Mouse (Mus musculus) right cerebral cortex, adult 2 months (tissue): Measurements from ENCODE around the gene Rybp.

Experiments
- DNase-seq, 2 experiments: peaks; one replicate each; pipeline ENCODE4 v3.0.0; 2021 to 2022; ENCODE audit warnings: low spot score in 2 of 2

Gene Rybp

DNA sequence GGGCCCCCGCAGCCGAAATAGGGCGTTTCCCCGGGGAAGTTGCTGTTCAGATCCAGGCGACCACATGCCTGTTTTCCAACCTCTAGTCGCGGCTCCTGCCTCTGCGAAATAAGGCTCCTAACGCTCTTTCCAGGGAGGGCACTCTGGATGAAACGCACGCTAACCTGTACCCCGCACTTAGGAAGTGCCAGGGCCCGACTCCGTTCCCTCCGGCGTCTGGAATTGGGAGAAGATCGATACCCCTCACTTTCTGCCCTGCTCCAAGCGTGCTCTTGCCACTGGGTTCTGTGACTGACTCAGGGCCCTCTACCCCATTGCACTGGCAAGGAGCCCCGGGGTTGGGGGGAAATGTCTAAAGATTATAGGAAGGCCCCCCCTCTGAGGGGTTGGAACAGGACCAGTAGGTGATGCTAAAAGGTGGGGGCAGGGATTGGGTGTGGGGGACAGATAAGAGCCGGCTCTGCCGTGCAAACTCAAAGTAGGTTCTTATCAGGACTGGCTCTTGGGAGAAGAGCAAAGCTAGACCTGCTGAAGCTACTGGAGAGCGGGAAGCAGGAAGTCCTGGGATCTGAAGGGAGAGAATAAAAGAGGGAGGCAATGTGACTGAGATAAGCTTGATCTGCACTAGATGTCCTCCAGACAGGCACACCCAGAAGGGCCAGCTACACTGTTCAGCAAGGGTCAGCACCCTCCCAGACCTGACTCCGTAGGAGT is 888 bp upstream of the Rybp start:
- peak in 1 of 2 experiments; percentile 16 for DNase-seq

DNA sequence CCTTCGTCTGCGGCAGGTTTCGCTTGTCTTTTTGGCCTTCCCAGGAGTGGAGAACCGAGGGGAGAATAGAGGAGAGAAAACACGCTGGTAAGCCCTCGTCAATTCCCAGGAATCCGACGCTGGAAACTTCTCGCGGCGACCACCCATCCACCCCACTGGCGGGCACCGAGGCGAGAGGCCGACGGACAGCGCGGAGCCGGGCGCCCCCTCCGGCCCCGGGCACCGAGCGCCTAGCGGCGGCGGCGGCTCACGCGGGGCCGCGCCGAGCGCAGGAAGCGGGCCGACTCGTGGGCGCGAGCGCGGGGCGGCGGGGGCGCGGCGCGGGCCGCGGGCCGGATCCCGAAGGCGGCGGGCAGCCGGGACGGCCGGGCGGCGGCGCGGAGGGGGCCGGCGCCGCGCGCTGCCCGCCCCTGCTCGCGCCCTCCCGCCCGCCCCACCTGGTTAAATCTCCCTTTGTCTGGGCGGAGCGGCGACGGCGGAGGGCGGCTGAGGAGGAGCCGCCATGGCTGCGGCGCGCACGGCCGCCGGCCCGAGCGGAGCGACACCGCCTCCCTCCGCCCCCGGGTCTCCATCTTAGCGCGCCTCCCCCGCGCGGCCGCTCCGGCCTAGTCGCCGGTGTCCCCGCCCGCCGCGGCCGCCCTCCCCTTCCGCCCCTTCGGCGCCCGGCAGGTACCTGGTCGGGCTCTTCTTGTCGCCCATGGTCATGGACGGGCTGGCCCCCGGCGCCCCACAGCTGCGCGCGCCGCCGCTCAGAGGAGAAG is 532 bp downstream of the Rybp start:
- DNase-seq: peak; percentile 46 to 57

DNA sequence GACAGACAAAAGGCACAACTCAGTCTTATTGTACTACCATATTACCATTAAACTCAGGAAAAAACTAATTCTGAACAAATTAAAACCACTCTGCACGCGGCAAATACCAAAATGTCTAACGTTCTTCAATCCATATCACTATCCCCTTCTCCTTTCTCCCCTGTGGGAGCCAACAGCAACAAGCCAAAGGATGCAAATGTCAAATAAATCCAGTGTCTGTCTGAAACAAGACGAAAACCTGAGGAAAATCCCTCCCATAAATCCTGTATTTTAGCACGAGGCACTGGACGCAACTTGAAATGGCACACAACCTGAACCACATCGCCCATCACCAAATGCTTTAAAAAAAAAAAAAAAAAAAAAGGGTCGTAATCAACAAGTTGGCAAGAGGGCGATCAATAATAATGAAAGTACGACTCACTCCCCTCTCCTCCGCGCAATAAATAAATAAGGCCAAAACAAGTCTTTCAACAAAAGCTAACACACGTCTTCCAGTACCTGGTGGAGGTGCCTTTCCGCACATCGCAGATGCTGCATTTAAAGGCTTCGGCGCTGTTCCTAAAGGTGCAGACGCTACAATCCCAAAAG is 1.2 kb downstream of the Rybp start:
- no peak for DNase-seq

DNA sequence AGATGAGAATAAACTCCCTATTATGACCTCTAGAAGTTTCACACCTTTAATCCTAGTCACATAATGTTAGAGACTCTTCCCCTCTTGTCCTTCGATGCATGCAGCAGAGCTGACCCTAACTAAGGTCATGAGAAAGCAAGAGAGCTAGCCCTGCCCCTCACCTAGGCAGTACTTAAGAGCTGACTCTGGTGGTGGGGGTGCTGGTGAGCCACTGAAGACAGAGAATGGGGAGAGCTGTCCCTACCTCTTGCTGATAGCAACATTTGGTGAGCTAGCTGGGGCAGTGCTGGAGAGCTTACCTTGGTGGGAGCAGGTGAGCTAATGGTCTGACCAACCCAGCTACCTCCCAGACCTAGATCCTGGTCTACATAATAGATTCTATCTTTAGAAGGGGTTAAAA is 8.4 kb downstream of the Rybp start:
- DNase-seq: no peak

DNA sequence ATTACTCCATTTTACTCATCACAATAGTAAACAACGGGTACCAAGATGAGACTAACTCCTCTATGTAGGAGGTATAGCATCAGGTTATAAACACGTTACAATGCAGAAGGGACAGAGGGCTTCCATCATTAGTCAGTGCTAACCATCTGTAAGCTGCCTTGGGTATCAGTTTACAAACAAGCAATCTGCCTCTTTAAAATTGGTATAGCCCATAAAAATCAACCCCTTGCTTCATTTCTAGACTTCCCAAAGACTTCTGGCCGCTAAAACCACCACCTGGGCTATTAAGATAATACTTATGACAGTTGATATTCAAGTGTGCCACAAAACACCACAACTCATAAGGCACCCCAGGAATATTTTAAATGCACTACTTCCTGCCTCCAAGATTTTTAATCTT is 10.9 kb downstream of the Rybp start:
- DNase-seq: no peak

DNA sequence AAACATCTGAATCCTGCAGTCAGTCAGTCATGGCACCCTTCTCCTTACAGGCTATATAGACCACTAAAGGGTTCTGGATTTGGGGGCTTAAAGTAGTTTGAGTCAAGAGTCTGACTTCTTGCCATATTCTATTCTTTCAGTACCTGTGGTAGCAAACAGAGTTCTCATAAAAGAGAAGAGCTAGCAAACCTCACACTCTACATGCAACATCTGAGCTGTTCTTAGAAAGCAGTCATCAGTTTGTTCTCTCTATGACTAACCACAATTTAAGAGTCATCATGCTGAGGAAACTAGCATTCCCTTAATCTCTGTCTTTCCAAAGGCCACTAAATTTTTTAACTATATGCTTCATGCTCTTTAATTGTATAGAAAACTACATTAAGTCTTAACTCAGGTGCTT is 11.6 kb downstream of the Rybp start:
- DNase-seq: no peak

DNA sequence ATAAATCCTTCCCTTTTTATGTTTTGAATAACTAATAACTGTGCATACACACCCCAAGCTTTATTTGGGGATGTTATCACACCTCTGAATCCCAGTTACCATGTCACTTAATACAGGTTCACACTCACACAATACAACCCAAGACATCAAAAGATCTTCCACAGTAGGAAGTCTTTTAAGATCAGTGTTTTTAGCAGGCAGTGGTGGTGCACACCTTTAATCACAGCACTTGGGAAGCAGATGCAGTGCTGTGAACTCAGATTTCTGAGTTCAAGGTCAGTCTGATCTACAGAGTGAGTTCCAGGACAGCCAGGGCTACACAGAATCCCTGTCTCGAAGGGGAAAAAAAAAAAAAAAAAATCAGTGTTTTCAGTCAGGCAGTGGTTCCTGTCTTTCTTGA is 13.7 kb downstream of the Rybp start:
- no peak for DNase-seq

DNA sequence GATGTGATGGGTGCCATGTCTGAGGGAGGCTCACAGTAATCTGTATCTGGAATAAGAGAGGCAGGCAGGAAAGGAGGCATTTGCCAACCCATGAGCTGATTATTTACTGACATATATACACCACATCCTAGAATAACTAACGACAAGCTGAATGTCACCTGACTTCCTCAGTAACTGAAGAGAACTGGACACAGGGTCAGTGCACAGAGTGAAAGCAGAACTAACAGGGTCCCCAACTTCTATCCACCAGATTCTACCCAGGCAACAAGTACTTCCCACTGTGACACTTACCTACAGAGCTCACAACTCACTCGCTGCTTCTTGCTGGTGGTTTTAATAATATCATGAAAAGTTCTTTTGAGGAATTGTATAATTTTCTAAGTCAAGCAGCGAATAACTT is 15.3 kb downstream of the Rybp start:
- no peak for DNase-seq

DNA sequence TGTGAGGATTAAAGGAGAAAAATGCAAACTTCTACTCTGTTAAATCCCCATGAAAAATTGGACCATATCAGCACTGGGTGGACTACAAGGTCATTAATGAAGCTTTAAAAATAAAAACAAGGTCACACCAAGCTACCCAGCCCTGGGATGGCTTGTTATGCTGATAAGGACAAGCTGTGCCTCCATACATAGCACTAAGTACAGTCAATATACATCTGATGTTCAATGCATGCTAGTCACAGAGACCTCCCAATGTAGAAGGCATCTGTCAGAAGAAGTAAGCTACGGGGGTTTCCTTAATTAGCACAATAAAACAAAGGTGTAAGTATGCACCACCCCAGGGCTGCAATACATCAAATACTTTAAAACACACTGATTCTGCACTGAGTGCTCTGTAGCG is 16.5 kb downstream of the Rybp start:
- DNase-seq: no peak

DNA sequence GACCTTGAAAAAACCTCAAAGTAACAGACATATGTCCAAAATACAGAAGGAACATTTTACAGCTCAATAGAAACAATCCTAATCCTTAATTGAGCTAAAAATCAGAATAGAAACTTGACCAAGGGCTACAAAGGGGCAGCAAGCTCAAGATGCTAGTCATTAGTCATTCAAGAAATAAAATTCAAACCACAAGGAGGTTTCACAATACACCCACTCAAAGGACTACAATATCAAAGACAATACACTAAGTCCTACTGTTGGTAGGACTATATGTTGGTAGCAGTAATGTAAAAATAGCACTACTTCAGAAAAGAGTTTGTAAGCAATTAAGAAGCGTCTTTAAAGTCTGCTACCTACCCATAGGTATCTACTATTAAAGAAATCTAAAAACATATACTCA is 27.7 kb downstream of the Rybp start:
- no peak for DNase-seq

DNA sequence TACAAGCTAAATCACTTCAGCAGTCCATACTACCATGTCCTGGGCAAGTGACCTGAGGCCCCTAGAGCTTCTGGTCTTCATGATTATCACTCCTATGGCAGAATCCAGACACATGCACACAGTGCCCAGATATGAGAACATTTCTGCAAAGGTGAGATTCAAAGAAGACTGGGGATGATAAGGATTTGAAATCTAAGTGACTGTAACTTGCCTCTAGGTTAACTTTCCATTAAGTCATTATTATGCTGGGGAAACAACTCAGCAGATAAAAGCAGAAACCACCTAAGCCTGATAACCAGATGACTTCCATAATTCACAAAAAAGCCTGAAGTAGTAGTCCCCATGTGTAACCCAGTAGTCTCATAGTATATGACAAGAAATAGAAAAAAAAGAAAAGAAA is 29.0 kb downstream of the Rybp start:
- no peak for DNase-seq

DNA sequence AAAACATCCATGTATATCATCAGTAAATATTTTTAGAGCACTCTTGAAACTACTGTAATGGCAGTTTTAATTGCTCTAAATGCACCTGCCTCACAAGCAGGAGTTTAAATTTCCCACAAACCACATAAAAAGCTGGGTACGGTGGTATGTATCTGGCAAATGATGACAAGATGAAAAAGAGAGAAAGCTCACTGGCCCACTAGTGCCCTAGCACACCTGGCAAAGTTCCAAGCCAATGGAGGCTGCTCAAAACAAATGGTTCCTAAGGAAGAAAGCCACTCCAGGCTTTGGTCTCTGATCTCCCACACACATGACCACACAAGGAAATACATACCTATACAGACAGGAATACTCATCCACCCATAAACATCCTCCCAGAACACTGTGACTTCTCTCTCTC is 31.9 kb downstream of the Rybp start:
- no peak for DNase-seq

DNA sequence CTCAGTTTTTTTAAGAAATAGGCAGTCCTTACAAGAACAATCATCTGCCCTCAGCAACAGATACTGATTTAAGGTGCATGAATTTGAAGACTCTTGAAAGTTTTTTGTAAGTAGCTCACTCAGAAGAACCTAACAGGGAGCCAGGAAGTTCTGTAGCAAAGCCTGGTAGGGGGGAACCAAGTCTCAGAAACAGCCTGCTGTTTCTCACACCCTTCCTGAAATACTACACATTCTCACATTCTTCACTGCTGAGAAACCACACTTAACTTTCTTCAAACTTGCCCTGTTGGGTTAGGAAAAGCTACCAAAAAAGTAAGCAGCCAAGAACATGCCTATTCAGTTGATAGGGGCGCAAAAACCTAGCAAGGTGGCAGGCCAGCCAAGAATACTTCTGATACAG is 32.6 kb downstream of the Rybp start:
- no peak for DNase-seq

DNA sequence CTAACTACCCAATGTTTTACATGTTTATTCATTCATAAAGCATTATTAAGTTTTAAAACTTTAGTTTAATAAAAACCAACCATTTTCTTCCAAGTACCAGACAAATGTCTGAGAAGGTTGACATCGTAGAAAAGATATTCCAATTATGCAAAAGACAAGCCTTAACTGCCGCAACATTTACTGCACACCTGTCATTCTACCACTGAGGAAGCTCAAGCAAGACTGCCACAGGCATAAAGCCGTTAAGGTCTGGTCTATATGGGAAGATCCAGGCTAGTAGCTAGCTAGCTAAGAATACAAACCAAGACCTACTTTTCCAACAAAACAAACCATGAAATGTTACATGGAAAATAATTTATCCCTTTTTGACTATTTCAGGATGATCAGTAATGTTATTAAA is 42.8 kb downstream of the Rybp start:
- no peak for DNase-seq

DNA sequence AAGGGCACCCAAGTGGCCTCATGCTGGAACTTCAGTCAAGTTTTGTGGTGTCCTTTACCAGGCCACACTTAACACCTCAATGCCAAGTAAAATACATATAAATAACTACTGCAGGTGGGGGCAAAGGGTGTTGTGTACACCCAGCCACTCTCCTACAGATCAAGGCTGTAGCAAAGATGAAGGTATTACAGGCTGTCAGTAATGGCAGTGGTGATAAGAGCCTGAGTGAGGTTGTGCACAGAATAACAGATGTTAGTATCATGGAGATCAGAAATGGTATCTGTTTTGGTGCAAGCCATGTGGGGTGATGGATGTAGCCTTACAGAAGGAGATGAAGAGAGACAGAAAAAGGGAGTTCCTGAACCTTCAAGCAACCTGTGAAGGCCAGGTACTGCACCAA is 52.2 kb downstream of the Rybp start:
- no peak for DNase-seq

DNA sequence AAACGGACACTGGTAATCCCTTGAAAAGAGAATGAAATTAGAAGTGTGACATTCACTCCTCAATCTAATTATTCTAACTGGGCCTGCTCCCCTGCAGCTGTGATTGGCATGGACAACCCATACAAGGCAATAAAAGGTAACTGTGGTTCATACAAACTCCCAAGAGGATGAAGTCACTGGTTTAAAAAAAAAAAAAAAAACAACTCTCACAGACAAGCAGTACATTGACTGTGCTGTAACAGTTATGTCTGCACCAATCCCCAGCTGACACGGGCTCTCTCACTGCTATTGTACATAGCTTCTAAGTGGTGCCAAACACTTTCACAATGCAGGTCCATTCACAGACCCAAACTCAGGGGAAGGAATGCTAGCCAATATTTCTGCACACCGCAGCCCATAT is 53.8 kb downstream of the Rybp start:
- DNase-seq: no peak

DNA sequence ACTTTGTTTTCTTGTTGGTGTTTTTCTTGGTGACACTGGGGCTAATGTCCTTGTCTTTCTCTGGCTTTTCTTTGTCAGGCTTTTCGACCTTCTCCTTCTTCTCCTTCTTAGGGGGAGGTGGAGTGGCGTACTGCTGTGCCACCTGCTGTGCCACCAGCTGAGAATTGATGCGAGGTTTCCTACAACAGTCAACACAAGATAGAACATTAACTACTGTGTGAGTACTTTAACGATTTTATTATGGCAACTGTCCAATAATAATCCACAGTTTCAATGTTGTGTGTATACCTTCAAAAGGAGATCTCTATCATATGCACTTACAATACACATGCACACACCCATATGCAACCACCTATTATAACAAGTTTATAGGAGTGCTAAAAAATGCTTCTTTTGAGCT is 54.2 kb downstream of the Rybp start:
- DNase-seq: no peak

DNA sequence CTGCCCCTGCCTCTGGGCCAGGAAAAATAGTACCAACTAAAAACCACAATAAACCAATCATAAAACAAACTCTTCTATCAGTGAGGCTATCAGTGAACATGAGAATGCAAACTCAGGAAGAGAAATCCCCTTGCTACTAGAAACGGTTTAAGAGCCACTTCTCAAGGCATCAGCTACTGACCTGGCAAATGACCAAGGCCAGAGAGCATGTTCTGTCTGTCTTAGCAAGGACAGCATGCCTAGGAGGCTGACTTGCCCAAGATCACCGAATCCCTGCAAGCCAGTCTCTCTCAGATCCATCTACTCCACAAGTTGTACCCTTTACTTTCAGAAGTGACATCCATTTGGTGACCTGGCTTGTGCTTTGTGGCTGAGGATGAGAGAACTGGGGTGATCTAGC is 61.1 kb downstream of the Rybp start:
- DNase-seq: no peak

DNA sequence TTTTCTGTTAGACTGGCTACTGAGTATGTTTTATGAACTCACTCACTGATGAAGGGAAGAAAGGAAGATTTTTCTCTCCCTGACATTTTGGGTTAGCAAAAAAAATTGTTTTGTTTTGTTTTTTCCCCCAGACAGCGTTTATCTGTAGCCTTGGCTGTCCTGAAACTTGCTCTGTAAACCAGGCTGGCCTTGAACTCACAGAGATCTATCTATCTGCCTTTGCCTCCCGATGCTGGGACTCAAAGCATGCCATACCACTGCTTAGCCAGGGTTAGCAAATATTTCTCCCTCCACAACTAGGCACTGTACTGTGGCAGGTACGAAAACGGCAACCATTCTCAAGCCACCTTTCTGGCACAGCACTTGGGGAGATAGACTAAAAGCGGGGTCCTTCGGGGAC is 63.4 kb downstream of the Rybp start:
- no peak for DNase-seq

DNA sequence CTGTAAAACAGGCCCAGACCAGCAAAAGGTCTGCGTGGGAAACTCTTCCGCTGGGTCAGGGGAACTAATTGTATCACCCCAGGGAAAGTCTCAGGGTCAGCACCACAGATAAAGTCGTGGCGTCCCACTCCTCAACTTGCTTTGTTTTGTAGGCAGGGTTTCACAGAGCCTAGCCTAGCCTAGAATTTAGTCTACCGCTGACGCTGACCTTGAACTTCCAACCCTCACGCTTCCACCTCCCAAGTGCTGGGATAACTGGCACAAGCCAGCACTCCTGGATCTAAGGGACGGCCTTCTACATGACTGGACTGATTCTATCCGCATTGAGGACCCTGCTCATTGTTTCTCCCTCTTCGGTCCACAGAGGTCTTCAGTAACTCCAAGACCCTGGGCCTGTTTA is 63.9 kb downstream of the Rybp start:
- DNase-seq: no peak

DNA sequence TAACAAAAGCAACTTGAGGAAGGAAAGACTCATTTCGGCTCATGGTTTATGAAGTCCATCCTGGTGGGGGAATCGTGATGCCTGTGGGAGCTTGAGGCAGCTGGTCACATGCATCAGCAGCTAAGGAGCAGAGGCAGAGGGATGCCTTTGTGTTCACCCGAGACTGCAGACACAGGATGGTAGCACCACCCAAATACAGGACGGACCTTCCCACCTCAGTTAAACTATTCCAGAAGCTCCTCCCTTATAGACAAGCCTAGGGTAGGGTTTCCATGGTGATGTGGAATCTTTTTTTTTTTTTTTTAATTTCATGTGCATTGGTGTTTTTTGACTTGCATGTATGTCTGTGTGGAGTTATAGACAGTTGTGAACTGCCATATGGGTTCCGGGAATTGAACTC is 64.4 kb downstream of the Rybp start:
- no peak for DNase-seq

DNA sequence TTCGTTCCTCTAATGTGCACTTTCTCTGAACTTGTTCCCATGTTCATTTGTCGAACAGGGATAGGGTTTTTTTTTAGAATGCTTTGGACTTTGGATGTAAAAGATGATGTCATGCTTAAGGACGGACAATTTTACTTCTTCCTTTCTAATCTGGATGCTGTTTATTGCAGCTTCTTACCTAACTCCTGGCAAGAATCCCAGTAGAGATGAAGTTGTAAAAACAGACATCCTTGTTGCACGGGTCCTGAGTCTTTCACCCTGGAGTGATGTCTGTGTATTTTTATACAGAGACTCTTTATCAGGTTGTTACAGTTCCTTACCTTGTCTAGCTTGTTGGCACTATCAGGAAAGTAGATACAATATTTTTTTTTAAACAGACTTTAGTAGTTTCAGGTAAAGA is 65.5 kb downstream of the Rybp start:
- DNase-seq: no peak

DNA sequence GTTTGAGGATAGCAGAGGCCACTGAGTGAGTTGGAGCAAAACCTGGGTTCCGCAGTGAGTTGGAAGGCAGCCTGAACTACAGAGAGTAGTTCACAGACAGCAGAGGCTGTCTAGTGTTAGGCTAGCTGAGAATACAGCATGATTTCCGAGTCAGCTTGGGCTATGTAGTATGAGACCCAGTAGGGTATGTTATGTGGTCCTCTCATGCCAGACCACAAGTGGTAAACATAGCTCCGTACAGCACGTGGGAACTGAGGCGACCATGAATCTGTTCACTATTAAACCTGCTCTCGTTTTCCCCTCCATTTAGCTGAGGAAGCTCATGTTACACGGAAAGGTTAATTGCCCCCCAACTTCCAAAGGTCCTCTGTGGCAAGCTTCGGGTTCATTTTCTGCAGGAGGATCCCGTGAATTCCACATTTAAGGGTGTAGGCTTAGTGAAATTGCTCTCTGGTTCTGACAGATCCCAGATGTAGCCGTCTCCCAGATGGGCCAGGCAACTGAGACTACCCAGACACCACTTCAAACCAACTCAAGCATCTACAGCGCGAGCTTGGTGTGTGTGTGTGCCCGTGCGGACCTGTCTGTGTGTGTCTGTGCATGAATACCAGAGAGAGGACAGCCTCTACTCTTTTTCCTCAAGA is 66.2 kb downstream of the Rybp start:
- no peak for DNase-seq
